Mouse (Mus musculus): ENCODE results near the gene Gm29666. TPM values are rescaled to one million over a fixed set of nuclear protein-coding genes. Genes with fewer than 3 reads are reported as not detected.
"Not testable (repeated sequence)": the region's sequence is repeated elsewhere in the genome, so short reads cannot be mapped to it uniquely, and the experiment has no call there.

The Gm29666 gene
- polyA plus RNA-seq, 1 experiment = 0.10 TPM

DNA sequence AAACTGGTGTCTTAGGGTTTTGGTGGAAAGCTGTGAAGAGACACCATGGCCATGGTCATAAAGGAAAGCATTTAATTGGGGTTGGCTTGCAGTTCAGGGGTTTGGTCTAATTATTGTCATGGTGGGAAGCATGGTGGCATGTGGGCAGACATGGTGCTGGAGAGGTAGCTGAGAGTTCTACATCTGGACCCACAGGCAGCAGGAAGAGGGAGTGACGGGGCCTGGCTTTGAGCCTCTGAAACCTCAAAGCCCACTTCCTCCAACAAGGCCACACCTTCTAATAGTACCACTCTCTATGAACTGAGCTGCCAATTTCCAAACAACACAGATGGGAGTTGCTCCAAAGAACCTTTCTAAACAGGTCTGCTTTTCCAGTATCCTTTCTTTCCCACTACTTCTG is 23.2 kb downstream of the Gm29666 start:
- peaks cover 36% of the 10 kb centered on the region for H3K27me3 ChIP-seq (ENCODE audit: control insufficient read depth, insufficient read depth, insufficient read length)
- H3K4me3 ChIP-seq = no peak overlapping the region
- H3K4me2 ChIP-seq (ENCODE audit: low read depth) = no peak overlapping the region
- TF ChIP-seq USF1 (IDR thresholded peaks at IDR 0.05; ENCODE audit: low read depth) (no peak), POLR2A (IDR thresholded peaks at IDR 0.05; ENCODE audit: insufficient read length, low read depth) (no peak), MYOG (IDR thresholded peaks at IDR 0.05; ENCODE audit: control insufficient read depth in 1 of 3, insufficient read depth in 1 of 3, insufficient read length in 2 of 3, low read depth in 2 of 3) (no peak), E2F4 (IDR thresholded peaks at IDR 0.05; ENCODE audit: insufficient read depth) (no peak), CEBPB (IDR thresholded peaks at IDR 0.05; ENCODE audit: insufficient read depth, poor library complexity, severe bottlenecking) (no peak), MAX (IDR thresholded peaks at IDR 0.05; ENCODE audit: low read depth) (no peak), MYOD1 (IDR thresholded peaks at IDR 0.05; ENCODE audit: control insufficient read depth in 1 of 3, insufficient read length in 2 of 3, low read depth in 2 of 3) (no peak), TCF3 (IDR thresholded peaks at IDR 0.05; ENCODE audit: insufficient read length, low read depth) (no peak), SRF (IDR thresholded peaks at IDR 0.05; ENCODE audit: control insufficient read depth, insufficient read length, low read depth) (no peak), POLR2AphosphoS2 (IDR thresholded peaks at IDR 0.05; ENCODE audit: insufficient read length, low read depth) (no peak), REST (IDR thresholded peaks at IDR 0.05; ENCODE audit: insufficient read depth, insufficient read length) (no peak), TCF12 (IDR thresholded peaks at IDR 0.05; ENCODE audit: insufficient read depth, poor library complexity, severe bottlenecking) (no peak)
- no peaks in the 10 kb centered on the region for H3K79me2 ChIP-seq (ENCODE audit: control insufficient read depth, insufficient read depth)
- H3K36me3 ChIP-seq (ENCODE audit: control insufficient read depth, insufficient read depth) = no peaks in the 10 kb centered on the region
- H3ac ChIP-seq (ENCODE audit: control insufficient read depth, insufficient read length) = no peak overlapping the region

DNA sequence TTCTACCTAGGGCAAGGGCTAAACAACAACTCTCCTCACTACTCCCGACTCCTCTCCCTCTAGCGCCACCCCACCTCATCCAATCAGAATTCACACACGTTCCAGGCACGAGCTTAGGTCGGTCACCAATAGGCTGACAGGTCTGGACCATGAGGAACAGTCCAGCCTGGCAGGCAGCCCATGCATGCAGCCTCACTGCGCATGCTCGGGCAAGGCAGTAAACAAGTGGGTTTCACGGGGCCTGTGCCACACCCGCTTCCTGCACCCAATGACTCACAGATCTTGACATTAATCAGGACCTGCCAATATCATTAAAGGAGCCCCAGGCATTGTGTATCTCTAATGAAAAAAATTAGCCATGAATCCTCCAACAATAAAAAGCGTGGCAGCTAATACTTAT is 23.6 kb downstream of the Gm29666 start:
- not testable (repeated sequence) for H3ac ChIP-seq (ENCODE audit: control insufficient read depth, insufficient read length); H3K4me3 ChIP-seq; H3K79me2 ChIP-seq (ENCODE audit: control insufficient read depth, insufficient read depth); H3K36me3 ChIP-seq (ENCODE audit: control insufficient read depth, insufficient read depth); H3K4me2 ChIP-seq (ENCODE audit: low read depth)
- H3K27me3 ChIP-seq (ENCODE audit: control insufficient read depth, insufficient read depth, insufficient read length) = peaks cover 32% of the 10 kb centered on the region

DNA sequence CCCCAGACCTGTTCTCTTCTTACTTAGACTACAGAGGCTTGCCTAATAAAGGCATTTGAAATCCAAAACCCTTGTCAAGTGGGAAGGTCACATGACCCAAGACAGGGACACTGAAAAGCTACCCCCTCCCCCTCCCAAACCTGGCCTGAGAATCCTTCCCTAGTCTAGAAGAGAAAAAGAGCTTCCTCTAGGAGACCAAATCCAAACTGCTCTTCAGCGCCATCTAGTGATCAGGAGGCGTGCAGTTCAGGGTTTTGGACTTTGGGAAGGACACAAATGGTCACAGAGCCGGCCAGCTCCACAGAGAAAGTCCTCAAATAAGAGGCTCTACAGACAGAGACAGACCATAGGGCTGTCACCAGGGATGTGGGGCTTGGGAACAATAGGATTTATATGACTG is 28.2 kb downstream of the Gm29666 start:
- Histone ChIP-seq H3K36me3 (ENCODE audit: control insufficient read depth, insufficient read depth) (no peaks in the 10 kb centered on the region), H3K4me3 (no peak overlapping the region)
- TF ChIP-seq MAX (IDR thresholded peaks at IDR 0.05; ENCODE audit: low read depth) (no peak), SRF (IDR thresholded peaks at IDR 0.05; ENCODE audit: control insufficient read depth, insufficient read length, low read depth) (no peak), TCF3 (IDR thresholded peaks at IDR 0.05; ENCODE audit: insufficient read length, low read depth) (no peak), USF1 (IDR thresholded peaks at IDR 0.05; ENCODE audit: low read depth) (no peak), MYOG (IDR thresholded peaks at IDR 0.05; ENCODE audit: control insufficient read depth in 1 of 3, insufficient read depth in 1 of 3, insufficient read length in 2 of 3, low read depth in 2 of 3) (no peak), REST (IDR thresholded peaks at IDR 0.05; ENCODE audit: insufficient read depth, insufficient read length) (no peak), TCF12 (IDR thresholded peaks at IDR 0.05; ENCODE audit: insufficient read depth, poor library complexity, severe bottlenecking) (no peak), MYOD1 (IDR thresholded peaks at IDR 0.05; ENCODE audit: control insufficient read depth in 1 of 3, insufficient read length in 2 of 3, low read depth in 2 of 3) (no peak), E2F4 (IDR thresholded peaks at IDR 0.05; ENCODE audit: insufficient read depth) (no peak), CEBPB (IDR thresholded peaks at IDR 0.05; ENCODE audit: insufficient read depth, poor library complexity, severe bottlenecking) (no peak), POLR2A (IDR thresholded peaks at IDR 0.05; ENCODE audit: insufficient read length, low read depth) (no peak), POLR2AphosphoS2 (IDR thresholded peaks at IDR 0.05; ENCODE audit: insufficient read length, low read depth) (no peak)

DNA sequence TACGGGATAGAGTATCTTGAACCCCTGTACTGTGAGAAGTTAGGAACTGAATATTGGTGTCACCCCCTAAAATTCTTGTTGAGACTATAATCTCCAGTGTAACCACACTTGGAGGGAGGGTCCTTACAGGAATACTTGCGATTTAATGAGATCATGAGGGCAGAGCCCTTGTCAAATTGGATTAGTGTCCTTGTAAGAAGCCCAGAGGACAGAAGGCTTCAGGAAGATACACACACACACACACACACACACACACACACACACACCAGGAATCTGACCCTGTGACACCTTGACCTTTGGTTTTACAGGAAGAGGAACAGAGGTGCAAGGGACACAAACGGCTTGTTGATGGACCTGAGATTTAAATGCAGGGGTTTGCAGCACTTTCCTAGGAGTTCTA is 28.6 kb downstream of the Gm29666 start:
- no peak for TF ChIP-seq TCF3 (IDR thresholded peaks at IDR 0.05; ENCODE audit: insufficient read length, low read depth)
- TF ChIP-seq MYOD1 (IDR thresholded peaks at IDR 0.05; ENCODE audit: control insufficient read depth in 1 of 3, insufficient read length in 2 of 3, low read depth in 2 of 3) = no peak
- no peak for TF ChIP-seq POLR2AphosphoS2 (IDR thresholded peaks at IDR 0.05; ENCODE audit: insufficient read length, low read depth)
- TF ChIP-seq MYOG (IDR thresholded peaks at IDR 0.05; ENCODE audit: control insufficient read depth in 1 of 3, insufficient read depth in 1 of 3, insufficient read length in 2 of 3, low read depth in 2 of 3) = no peak
- TF ChIP-seq TCF12 (IDR thresholded peaks at IDR 0.05; ENCODE audit: insufficient read depth, poor library complexity, severe bottlenecking) = no peak
- no peak for TF ChIP-seq POLR2A (IDR thresholded peaks at IDR 0.05; ENCODE audit: insufficient read length, low read depth)
- H3ac ChIP-seq (ENCODE audit: control insufficient read depth, insufficient read length) = no peak overlapping the region
- no peak overlapping the region for H3K4me2 ChIP-seq (ENCODE audit: low read depth)
- peaks cover 13% of the 10 kb centered on the region for H3K27me3 ChIP-seq (ENCODE audit: control insufficient read depth, insufficient read depth, insufficient read length)
- H3K79me2 ChIP-seq (ENCODE audit: control insufficient read depth, insufficient read depth) = no peaks in the 10 kb centered on the region
- H3K4me3 ChIP-seq = no peak overlapping the region
- H3K36me3 ChIP-seq (ENCODE audit: control insufficient read depth, insufficient read depth) = no peaks in the 10 kb centered on the region

More for the DNA sequence above, 28.2 kb downstream of the Gm29666 start:
- Histone ChIP-seq H3K27me3 (ENCODE audit: control insufficient read depth, insufficient read depth, insufficient read length) (peaks cover 13% of the 10 kb centered on the region), H3K4me2 (ENCODE audit: low read depth) (no peak overlapping the region), H3ac (ENCODE audit: control insufficient read depth, insufficient read length) (no peak overlapping the region), H3K79me2 (ENCODE audit: control insufficient read depth, insufficient read depth) (no peaks in the 10 kb centered on the region)

DNA sequence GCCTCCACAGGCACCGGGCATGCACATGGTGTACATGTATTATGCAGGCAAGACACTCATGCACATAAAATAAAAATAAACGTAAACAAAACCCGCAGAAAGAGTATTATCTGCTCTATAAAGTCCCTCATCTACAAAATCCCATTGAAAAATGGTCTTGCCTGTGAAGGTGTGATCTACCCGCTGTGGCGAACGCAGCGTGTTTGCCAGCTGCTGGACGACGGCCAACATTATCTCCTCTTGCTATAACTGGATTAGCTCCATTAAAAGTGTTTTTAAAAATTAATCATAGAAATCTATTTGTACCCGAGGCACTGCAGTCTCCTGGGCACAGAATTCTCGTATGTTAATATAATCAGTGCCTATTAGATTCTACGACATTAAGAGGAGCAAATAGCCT is 31.8 kb downstream of the Gm29666 start:
- Histone ChIP-seq H3K27me3 (ENCODE audit: control insufficient read depth, insufficient read depth, insufficient read length) (peaks cover 13% of the 10 kb centered on the region), H3K4me3 (no peak overlapping the region), H3K4me2 (ENCODE audit: low read depth) (no peak overlapping the region), H3K36me3 (ENCODE audit: control insufficient read depth, insufficient read depth) (no peaks in the 10 kb centered on the region), H3K79me2 (ENCODE audit: control insufficient read depth, insufficient read depth) (no peaks in the 10 kb centered on the region), H3ac (ENCODE audit: control insufficient read depth, insufficient read length) (no peak overlapping the region)
- TF ChIP-seq REST (IDR thresholded peaks at IDR 0.05; ENCODE audit: insufficient read depth, insufficient read length) = no peak
- TF ChIP-seq MAX (IDR thresholded peaks at IDR 0.05; ENCODE audit: low read depth) = no peak
- TF ChIP-seq MYOD1 (IDR thresholded peaks at IDR 0.05; ENCODE audit: control insufficient read depth in 1 of 3, insufficient read length in 2 of 3, low read depth in 2 of 3) = no peak

Measured in myocyte (in vitro differentiated cells).